Mouse (Mus musculus): ENCODE measurements at regions not wholly inside any gene's neighbourhood (a gene's known extent, or its start where the extent isn't known, plus 50 kb on each side); places are given as distances from the start of the nearest gene placed in this dataset.

- 68% methylated on average over 3 of the region's 3 CpGs for WGBS
- no peak overlapping the region for H3K27ac ChIP-seq (replicated peaks)
These were observed 269.2 kb downstream of the Sox4 start for GRCm38 (mm10) chr13:28684311-28684710.

GRCm38 (mm10) chr13:28680266-28680665 lies 273.2 kb downstream of the Sox4 start:
- Histone ChIP-seq H3K4me1 (no peaks in the 10 kb centered on the region), H3K9ac (replicated peaks) (no peak overlapping the region), H3K4me3 (replicated peaks) (no peak overlapping the region), H3K36me3 (no peaks in the 10 kb centered on the region), H3K9me3 (replicated peaks) (no peaks in the 10 kb centered on the region), H3K4me2 (no peak overlapping the region), H3K27me3 (replicated peaks) (no peaks in the 10 kb centered on the region), H3K27ac (replicated peaks) (no peak overlapping the region)
- no peak for ATAC-seq (ENCODE audit: low FRiP score)
- WGBS: 90% methylated on average over 1 of the region's 1 CpGs

More at GRCm38 (mm10) chr13:28684311-28684710, 269.2 kb downstream of the Sox4 start:
- Histone ChIP-seq H3K4me3 (replicated peaks) (no peak overlapping the region), H3K27me3 (replicated peaks) (no peaks in the 10 kb centered on the region), H3K36me3 (no peaks in the 10 kb centered on the region), H3K4me1 (no peaks in the 10 kb centered on the region), H3K9me3 (replicated peaks) (no peaks in the 10 kb centered on the region), H3K4me2 (no peak overlapping the region), H3K9ac (replicated peaks) (no peak overlapping the region)
- no peak for ATAC-seq (ENCODE audit: low FRiP score)

GRCm38 (mm10) chr13:28673622-28674021 lies 279.9 kb downstream of the Sox4 start:
- 73% methylated on average over 3 of the region's 3 CpGs for WGBS
- no peak overlapping the region for H3K4me3 ChIP-seq (replicated peaks)
- H3K4me2 ChIP-seq: no peak overlapping the region
- no peaks in the 10 kb centered on the region for H3K9me3 ChIP-seq (replicated peaks)
- H3K9ac ChIP-seq (replicated peaks): no peak overlapping the region
- H3K27me3 ChIP-seq (replicated peaks): no peaks in the 10 kb centered on the region
- no peaks in the 10 kb centered on the region for H3K4me1 ChIP-seq
- H3K36me3 ChIP-seq: no peaks in the 10 kb centered on the region
- no peak overlapping the region for H3K27ac ChIP-seq (replicated peaks)
- ATAC-seq (ENCODE audit: low FRiP score): no peak

GRCm38 (mm10) chr13:28671543-28671942 lies 282.0 kb downstream of the Sox4 start:
- H3K4me1 ChIP-seq: no peaks in the 10 kb centered on the region
- no peak overlapping the region for H3K4me3 ChIP-seq (replicated peaks)
- ATAC-seq (ENCODE audit: low FRiP score): 0 out of 2 replicates have a peak, but pooled peaks have one; percentile 21
- H3K36me3 ChIP-seq: no peaks in the 10 kb centered on the region
- H3K9me3 ChIP-seq (replicated peaks): no peaks in the 10 kb centered on the region
- no peaks in the 10 kb centered on the region for H3K27me3 ChIP-seq (replicated peaks)
- no peak overlapping the region for H3K27ac ChIP-seq (replicated peaks)
- no peak overlapping the region for H3K4me2 ChIP-seq
- H3K9ac ChIP-seq (replicated peaks): no peak overlapping the region
- 65% methylated on average over 11 of the region's 11 CpGs for WGBS

- no peaks in the 10 kb centered on the region for H3K27me3 ChIP-seq (replicated peaks)
- H3K9me3 ChIP-seq (replicated peaks): no peaks in the 10 kb centered on the region
- H3K4me2 ChIP-seq: no peak overlapping the region
- H3K4me1 ChIP-seq: peaks cover 9% of the 10 kb centered on the region
- H3K4me3 ChIP-seq (replicated peaks): no peak overlapping the region
- no peak for ATAC-seq (ENCODE audit: low FRiP score)
- 92% methylated on average over 4 of the region's 4 CpGs for WGBS
- no peaks in the 10 kb centered on the region for H3K36me3 ChIP-seq
- no peak overlapping the region for H3K27ac ChIP-seq (replicated peaks)
- H3K9ac ChIP-seq (replicated peaks): no peak overlapping the region
These were observed 283.5 kb downstream of the Sox4 start for GRCm38 (mm10) chr13:28669832-28670585.

- Histone ChIP-seq H3K9ac (replicated peaks) (no peak overlapping the region), H3K4me1 (peaks cover 25% of the 10 kb centered on the region), H3K9me3 (replicated peaks) (no peaks in the 10 kb centered on the region), H3K36me3 (no peaks in the 10 kb centered on the region), H3K27me3 (replicated peaks) (no peaks in the 10 kb centered on the region), H3K27ac (replicated peaks) (no peak overlapping the region), H3K4me3 (replicated peaks) (no peak overlapping the region), H3K4me2 (no peak overlapping the region)
- WGBS: 38% methylated on average over 3 of the region's 3 CpGs
- no peak for ATAC-seq (ENCODE audit: low FRiP score)
These were observed 286.7 kb downstream of the Sox4 start for GRCm38 (mm10) chr13:28666832-28667231.

- H3K36me3 ChIP-seq: no peaks in the 10 kb centered on the region
- peak overlapping the region; percentile 23 for H3K27ac ChIP-seq (replicated peaks)
- no peaks in the 10 kb centered on the region for H3K27me3 ChIP-seq (replicated peaks)
- H3K9me3 ChIP-seq (replicated peaks): no peaks in the 10 kb centered on the region
- WGBS: 27% methylated on average over 5 of the region's 5 CpGs
- no peak overlapping the region; the same call in 1 of the 2 replicates for H3K4me2 ChIP-seq
- H3K9ac ChIP-seq (replicated peaks): no peak overlapping the region
- no peak overlapping the region for H3K4me3 ChIP-seq (replicated peaks)
- H3K4me1 ChIP-seq: peaks cover 25% of the 10 kb centered on the region
- ATAC-seq (ENCODE audit: low FRiP score): no peak
These were observed 288.4 kb downstream of the Sox4 start for GRCm38 (mm10) chr13:28665150-28665549.

- WGBS: 19% methylated on average over 4 of the region's 4 CpGs
- H3K36me3 ChIP-seq: no peaks in the 10 kb centered on the region
- H3K4me1 ChIP-seq: peaks cover 25% of the 10 kb centered on the region
- H3K9ac ChIP-seq (replicated peaks): no peak overlapping the region
- H3K9me3 ChIP-seq (replicated peaks): no peaks in the 10 kb centered on the region
- no peaks in the 10 kb centered on the region for H3K27me3 ChIP-seq (replicated peaks)
- ATAC-seq (ENCODE audit: low FRiP score): peak; percentile 26; the same call in 1 of the 2 replicates
- H3K4me3 ChIP-seq (replicated peaks): no peak overlapping the region
- H3K27ac ChIP-seq (replicated peaks): peak overlapping the region; percentile 23
- H3K4me2 ChIP-seq: no peak overlapping the region
These were observed 288.8 kb downstream of the Sox4 start for GRCm38 (mm10) chr13:28664698-28665097.

- Histone ChIP-seq H3K4me2 (no peak overlapping the region), H3K27ac (replicated peaks) (peak overlapping the region; percentile 23; the same call in 1 of the 2 replicates), H3K4me1 (peaks cover 25% of the 10 kb centered on the region), H3K27me3 (replicated peaks) (no peaks in the 10 kb centered on the region), H3K9me3 (replicated peaks) (no peaks in the 10 kb centered on the region), H3K4me3 (replicated peaks) (no peak overlapping the region), H3K36me3 (no peaks in the 10 kb centered on the region), H3K9ac (replicated peaks) (no peak overlapping the region)
- ATAC-seq (ENCODE audit: low FRiP score): peak; percentile 44; the same call in 1 of the 2 replicates
- 13% methylated on average over 7 of the region's 7 CpGs for WGBS
These were observed 289.4 kb downstream of the Sox4 start for GRCm38 (mm10) chr13:28663950-28664681.

GRCm38 (mm10) chr13:28663459-28663858 lies 290.1 kb downstream of the Sox4 start:
- no peaks in the 10 kb centered on the region for H3K27me3 ChIP-seq (replicated peaks)
- peaks cover 25% of the 10 kb centered on the region for H3K4me1 ChIP-seq
- H3K4me2 ChIP-seq: no peak overlapping the region
- no peak for ATAC-seq (ENCODE audit: low FRiP score)
- H3K4me3 ChIP-seq (replicated peaks): no peak overlapping the region
- H3K9ac ChIP-seq (replicated peaks): no peak overlapping the region
- WGBS: 5% methylated on average over 5 of the region's 5 CpGs
- no peaks in the 10 kb centered on the region for H3K36me3 ChIP-seq
- H3K27ac ChIP-seq (replicated peaks): no peak overlapping the region
- H3K9me3 ChIP-seq (replicated peaks): no peaks in the 10 kb centered on the region

- Histone ChIP-seq H3K4me3 (replicated peaks) (no peak overlapping the region), H3K4me1 (peaks cover 25% of the 10 kb centered on the region), H3K9ac (replicated peaks) (no peak overlapping the region), H3K4me2 (no peak overlapping the region), H3K27ac (replicated peaks) (no peak overlapping the region), H3K9me3 (replicated peaks) (no peaks in the 10 kb centered on the region), H3K27me3 (replicated peaks) (no peaks in the 10 kb centered on the region), H3K36me3 (no peaks in the 10 kb centered on the region)
- ATAC-seq (ENCODE audit: low FRiP score): no peak
- WGBS: 85% methylated on average over 3 of the region's 3 CpGs
These were observed 291.2 kb downstream of the Sox4 start for GRCm38 (mm10) chr13:28662316-28662752.

GRCm38 (mm10) chr13:28660151-28660550 lies 293.4 kb downstream of the Sox4 start:
- ATAC-seq (ENCODE audit: low FRiP score): no peak
- 90% methylated on average over 2 of the region's 2 CpGs for WGBS
- no peaks in the 10 kb centered on the region for H3K9me3 ChIP-seq (replicated peaks)
- no peak overlapping the region for H3K4me3 ChIP-seq (replicated peaks)
- no peak overlapping the region for H3K9ac ChIP-seq (replicated peaks)
- peaks cover 18% of the 10 kb centered on the region for H3K4me1 ChIP-seq
- H3K36me3 ChIP-seq: no peaks in the 10 kb centered on the region
- H3K4me2 ChIP-seq: no peak overlapping the region
- no peak overlapping the region for H3K27ac ChIP-seq (replicated peaks)
- no peaks in the 10 kb centered on the region for H3K27me3 ChIP-seq (replicated peaks)

Measured in neural tube, embryonic 15.5 days (tissue).